Mouse (Mus musculus) adipocyte (in vitro differentiated cells): ENCODE measurements around the gene Nupl1.

Experiments
- DNase-seq: peaks from one replicate; pipeline ENCODE4 v3.0.0-alpha.2; 2016; ENCODE audit warnings: low spot score

The Nupl1 gene

DNA sequence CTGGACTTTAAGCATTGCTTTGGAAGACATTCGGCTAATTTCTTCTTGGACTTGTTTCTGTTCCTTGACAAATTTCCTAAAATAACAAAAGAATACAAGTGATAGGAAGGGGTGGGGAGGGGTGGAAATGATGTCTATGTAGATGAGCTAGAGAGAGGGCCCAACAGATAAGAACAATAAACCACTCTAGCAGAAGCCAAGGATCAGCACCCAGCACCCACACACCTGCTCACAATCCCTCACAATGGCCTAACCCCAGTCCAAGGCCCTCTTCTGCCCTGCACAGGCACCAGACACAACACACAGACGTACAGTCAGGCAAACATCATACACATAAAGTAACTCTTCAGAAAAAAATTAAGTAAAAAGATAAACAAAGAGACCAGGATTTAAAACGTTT lies 12.7 kb downstream of the Nupl1 start:
- no peak for DNase-seq

DNA sequence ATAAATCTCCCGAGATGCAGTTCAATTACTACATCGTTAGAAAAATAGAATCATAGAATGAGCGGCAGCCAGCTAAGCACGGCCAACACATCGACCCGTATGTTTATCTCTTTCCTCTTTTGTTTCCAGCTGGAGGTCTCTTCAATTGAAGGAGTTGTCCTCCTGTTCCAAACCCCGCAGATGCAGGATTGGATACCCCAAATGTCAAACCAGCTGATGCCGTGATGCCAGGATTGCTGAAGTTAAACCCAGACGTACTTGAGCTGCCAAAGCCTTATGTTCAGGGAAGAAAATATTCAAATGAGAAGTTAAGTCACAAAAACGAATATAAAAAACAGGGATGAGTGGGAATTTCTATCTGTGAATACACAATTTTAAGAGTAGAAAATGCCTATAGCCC lies 31.3 kb downstream of the Nupl1 start:
- no peak for DNase-seq

DNA sequence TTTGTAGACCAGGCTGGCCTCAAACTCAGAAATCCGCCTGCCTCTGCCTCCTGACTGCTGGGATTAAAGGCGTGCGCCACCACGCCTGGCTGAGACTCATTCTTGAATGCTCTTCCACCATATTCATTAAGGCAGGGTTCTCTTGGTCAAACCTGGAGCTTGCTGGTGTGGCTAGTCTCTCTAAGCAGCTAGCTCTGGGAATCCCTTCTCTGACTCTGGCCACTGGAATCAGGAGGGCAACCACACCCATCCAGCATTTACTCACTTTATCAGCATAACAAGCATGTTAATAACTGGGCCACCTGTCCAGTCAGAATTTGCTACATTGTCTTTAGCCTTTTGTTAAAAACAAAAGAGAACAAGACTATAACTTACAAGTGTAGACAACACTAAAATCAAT lies 33.6 kb downstream of the Nupl1 start:
- no peak for DNase-seq

DNA sequence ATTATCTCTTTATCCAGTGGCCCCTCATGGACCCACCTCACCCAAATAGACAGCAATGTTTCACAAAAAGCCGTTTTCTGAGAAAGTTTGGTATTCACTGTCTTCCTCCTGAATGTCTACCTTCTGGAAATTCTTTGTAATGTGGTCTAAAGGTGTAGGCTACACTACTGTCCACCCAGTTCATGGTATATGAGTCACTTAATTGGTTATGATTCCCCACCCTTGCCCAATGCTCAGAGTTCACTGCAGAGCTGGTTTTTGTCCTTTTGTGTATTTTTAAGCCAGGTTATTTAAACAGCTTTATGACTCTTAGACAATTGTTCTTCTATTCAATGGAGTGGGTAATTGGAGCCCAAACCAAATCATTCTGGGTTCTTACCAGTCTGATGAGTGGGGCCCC lies 35.1 kb downstream of the Nupl1 start:
- DNase-seq = no peak

DNA sequence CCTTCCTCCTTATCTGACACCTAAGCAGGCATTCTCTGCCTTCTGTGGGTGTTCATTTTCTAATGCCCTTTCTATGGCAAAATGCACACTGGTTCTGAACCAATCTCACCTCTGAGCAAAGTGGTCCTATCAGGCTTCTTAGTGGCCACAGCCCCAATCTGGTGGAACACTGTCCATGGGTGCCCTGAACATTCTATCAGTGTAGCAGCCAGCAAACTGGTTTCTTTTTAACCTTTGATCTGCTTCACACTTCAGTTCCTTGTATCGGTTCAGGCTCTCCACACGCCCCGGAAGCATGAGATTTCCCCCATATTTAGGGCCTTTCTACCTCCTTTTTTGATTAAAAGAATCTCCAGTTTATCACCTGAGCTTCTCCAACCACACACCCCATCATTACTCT lies 36.2 kb downstream of the Nupl1 start:
- no peak for DNase-seq

DNA sequence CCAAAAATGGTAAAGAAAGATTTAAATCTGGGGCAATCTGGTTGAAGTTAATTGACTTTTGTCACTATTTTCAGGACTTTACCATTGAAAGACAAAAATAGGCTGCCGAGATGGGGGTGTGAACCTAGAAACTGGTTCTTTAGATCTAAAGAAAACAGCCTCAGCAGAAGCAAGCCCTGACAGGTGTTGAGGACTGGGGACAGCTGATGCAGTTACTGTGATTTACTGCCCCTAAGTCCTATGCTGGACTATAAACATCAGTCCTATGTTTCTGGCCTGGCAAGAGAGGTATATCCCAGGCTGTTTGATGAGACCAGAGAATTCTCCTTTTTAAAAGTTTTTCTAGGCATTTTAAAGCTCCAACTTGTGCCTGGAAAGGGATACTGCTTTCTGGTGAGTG lies 37.2 kb downstream of the Nupl1 start:
- DNase-seq = no peak

DNA sequence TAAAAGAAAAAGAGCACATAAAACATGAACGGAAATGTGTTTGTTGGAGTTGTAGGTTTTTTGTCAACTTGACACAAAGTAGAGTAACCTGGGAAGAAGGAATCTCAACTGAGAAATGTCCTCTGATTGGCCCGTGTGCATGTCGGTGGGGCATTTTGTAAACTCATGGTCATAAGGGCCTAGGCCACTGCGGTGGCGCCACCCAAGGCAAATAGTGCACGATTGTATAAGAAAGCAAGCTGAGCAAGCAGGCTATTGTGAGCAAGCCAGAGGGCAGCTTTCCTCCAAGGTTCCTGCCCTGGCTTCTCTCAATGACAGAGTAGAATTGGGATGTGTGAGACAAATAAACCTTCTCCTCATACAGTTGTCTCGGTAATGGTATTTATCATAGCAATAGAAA lies 42.1 kb downstream of the Nupl1 start:
- no peak for DNase-seq

DNA sequence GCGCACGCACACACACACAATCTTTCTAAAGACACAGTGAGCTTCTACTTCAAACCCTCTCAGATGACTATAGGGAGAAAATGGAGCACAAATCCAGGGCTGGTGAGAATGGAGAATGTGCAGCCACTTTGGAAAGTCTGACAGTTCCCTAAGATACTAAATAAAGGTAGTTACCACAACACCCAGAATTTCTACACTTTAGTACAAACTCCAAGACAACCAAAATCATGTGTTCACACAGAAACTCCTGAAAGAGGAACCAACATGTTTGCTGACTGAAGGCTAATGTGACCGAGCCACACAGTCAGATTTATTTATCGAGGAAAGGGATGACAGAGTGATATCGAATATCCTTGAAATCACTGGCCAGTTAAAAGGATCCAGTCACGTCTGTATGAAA lies 46.2 kb downstream of the Nupl1 start:
- DNase-seq = no peak

DNA sequence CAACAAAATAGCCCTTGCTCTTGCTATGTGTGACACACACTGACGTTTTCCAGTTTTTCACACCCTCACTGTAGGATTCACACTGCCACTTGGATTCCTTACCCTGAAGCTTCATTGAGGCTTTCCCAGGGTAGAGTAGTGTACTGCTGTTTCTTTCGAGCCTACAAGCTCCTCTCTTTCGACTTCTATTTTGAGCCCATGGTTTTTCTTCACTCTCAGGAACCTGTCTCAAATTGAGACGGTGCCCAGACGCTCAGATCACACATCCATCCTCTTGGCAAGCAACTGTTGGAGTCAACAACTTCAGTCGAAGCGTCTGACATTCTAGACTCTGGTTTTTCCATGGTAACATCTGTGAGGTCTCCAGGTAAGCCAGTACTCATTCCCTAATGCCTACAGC lies 54.3 kb downstream of the Nupl1 start, which contains the start of gene Atp8a2:
Atp8a2 (minus strand) TSS at position 296 of the 400 bp plus-strand sequence.
- no peak for DNase-seq

DNA sequence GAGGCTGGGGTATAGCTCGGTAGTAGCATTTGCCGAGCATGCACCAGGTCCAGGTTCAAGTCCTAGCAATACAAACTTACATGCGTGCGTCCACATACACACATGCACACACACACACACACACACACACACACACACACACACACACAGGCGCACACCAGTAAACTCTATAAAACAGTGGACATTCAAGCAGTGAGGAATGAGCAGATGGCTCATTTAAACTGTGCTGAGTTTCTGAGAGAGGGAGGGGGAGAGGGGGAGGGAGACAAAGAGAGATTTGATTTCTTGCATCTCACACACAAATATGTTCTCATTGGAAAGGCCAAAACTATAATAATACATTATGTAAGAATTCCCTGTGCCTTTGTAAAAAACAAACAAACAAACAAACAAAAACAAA lies 55.2 kb downstream of the Nupl1 start:
- no peak for DNase-seq

DNA sequence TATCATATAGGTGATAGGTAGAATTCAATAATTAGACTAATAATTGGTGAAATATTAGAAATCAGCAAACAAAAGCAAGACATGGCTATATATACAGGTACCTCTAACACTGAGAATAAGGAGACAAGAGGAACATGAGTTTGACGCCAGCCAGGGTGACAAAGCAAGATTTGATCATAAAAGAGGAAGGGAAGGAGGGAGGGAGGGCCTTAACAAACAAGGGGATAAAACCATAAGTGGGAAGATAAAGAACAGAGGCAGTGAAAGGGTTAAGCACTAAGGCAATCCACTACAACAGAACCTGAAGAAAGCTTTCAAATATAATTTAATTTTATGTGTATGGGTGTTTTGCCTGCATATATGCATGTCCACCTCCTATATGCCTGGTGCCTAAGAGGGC lies 56.6 kb downstream of the Nupl1 start:
- no peak for DNase-seq

DNA sequence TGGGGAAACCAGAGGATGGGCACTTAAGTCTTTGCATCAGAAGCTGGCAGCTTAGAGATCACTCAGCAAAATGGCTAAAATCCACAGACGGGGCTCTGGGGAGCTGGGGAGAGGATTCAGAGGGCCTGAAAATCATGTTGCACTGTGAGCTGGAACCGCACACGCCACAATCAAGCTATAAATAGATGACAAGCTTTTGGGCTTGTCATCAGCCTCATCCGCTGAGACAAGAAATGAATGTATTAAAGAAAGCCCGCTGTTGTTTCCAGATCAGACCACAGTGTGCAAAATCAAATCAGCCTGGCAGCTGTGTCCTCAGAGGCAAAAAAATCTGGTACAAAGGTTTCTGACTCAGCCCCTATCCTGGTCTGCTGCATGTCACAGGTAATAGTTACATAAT lies 61.5 kb downstream of the Nupl1 start:
- DNase-seq = no peak

DNA sequence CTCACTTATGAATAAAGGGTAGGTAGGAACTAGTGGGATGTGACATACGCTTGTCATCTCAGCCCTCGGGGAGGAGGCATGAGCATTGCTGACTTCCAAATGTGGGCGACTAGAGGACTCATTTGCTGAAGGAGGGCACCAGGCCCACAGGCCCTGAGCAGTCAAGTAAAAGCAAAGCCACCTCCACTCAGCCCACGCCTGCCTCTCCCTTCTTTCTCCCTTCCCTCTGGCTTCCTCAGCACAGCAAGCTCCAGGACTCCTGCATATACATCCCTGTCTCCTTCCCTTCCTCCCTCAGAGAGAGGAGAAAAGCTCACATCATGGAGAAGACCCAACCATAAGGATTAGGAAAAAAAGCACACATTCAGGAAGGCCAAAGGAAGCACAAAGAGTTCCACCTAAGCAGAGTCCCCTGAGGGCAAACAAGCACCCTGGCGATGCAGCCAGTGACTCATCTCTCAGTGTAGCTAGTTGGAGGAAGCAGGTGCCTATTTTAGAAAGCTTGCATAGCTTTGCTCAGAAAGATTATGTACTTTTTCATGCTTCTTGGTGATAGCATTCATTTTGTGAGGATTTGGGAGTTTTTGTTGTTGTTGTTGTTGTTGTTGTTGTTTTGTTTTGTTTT lies 62.9 kb downstream of the Nupl1 start:
- no peak for DNase-seq

DNA sequence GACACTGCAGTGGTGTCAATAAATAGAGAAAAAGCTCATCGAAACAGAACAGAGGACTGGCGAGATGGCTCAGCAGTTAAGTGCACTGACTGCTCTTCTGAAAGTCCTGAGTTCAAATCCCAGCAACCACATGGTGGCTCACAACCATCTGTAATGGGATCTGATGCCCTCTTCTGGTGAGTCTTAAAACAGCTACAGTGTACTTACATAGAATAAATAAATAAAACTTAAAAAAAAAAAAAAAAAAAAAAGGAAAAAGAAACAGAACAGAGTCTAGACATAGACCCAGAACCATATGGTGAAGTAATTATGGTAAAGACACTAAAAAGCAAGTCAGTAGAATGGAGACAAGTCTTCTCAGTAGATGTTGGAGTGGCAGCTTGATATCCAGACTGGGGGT lies 69.9 kb downstream of the Nupl1 start:
- no peak for DNase-seq

DNA sequence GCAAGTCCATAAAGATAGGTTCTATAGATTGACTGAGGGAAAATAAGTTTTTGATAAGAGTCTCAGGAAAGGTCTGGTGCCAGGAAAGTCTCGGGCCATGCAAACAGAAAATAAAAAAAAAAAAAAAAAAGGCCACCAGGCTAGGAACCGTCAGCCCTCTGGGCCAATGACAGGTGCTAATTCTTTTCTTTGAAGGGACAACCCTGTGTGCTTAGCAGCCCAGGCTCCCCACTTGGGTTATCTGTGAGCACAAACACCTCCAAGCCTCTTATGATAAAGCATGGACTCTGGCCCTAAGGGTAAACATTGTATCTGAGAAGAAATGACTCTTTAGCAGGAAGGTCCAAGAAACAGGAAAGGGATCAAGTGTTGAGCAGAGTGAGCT lies 72.7 kb downstream of the Nupl1 start:
- DNase-seq = no peak

DNA sequence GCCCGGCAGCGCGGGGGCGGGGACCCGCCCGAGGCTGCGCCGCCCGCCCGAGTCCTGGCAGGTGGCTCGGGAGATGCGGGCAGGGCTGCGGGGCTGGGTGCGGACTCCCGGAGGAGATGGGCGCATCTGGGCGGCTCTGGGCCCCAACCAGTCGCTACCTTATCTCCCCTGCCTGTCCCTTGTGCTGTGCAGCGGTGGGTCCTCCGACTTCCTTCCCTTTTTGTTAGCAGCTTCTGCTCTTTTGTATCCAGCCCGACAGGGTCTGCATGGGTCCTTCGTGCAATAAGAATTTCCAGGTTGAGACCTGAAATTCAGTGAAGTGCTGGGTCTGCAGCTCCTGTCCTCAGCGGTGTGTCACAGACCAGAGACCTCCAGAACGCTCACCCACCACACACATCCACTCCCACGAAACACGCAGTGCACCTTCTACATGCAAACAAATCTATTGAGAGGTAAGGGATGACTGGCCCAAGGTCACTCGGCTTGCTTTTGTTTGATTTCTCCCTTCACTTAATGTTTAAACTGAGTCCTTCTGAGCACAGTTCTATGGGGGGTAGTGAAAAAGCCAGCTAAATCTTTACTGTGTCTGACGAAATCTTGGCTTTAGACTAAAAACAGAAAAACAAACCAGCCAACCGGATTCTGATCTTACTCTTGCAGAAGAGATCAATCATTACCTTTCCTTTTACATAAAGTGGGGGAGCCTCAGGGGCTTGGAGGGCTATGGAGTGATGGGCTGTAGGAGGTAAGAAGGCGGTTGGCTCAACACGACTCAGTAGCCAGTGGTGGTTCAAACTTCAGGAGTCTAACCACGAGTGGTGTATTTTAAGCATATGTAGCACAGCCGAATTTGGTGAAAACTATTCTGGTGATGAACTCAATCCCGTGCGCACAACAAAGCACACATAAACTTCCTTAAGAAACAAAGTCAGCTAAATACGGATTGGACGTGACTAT lies 73.3 kb downstream of the Nupl1 start:
- DNase-seq = no peak

DNA sequence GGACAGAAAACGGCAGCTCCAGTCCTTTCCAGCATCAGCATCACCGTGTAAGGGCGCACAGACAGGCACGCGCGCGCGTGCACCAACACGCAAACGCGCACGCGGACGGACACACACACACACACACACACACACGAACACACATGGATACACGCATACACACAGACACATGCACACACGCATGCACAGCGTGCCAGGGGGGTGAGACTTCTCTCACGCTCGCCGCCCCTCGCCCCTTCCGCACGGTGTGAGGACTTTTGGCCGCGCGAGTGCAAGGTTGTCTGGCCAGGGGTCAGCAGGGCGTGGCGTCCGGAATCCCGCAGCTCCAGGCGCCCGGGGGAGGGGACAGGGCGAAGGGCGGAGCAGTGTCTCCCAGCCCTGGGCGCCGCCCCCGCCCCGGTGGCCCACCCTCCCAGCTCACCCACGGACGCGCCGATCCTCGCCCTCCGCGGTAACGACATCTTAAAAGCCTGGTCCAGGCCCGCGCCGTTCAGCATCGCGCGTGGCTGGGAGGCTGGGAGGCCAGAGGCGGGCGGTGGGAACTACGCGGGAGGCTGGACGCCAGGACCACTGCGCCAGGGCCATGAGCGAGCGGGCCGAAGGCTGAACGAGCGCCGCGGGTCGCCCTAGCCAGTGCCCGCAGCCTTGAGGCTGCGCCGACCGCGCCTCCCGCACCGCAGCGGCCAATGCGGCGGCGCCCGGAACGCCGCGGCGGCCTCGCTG lies 74.2 kb downstream of the Nupl1 start:
- DNase-seq = no peak

DNA sequence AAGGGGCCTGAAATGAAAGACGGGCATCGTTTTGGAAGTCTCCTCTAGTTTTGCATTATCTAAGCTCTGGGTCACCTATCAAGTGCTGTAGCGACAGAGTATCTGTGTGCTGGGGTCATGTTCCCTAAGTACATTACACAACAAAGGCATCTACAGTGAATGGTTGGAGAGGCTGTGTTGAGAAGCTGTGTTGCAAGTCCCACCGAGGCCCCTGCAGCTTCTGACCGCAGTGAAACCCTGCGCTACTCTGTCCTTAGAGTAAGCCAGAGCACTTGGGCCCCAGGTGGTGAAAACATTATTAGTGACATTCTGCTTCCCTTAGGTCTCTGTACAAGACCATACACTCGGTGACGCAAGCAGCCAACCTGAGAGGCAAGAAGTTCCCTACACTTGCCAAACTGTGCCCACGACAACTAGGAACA lies 74.8 kb downstream of the Nupl1 start:
- DNase-seq = no peak

DNA sequence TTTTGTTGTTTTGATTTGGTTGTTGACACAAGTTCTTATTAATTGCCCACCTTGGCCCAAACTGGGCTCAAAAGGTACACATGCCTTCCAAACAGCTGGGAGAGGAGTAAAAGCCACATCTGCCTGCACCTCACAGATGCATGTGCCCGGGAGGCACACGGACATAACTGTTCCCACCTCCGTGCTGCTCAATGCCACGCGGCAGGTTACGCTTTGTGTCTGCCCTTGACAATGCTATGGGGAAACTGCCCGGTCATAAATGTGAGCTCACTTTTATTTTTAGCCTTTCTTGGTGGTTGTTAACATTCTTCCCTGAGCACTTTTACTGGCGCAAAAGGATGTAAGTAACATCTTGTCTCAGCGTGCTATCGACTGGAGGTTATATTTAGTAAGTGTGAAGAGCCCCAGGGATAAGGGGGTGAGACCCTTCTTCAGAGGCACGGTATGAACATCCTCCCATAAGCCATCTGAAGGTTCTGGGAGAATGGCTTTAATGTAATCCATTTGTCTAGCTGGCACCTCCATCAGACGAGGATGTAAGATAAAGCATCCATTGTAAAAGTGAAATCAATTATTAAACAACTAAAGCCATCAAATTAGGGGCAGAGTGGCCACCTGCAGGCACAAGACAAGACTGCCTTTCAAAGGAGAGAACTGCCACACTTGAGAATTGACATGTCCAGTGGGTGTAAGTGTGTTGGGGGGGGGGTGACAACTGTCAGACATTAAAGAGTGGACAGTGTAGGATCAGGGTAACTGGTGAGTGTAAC lies 78.8 kb downstream of the Nupl1 start:
- no peak for DNase-seq

DNA sequence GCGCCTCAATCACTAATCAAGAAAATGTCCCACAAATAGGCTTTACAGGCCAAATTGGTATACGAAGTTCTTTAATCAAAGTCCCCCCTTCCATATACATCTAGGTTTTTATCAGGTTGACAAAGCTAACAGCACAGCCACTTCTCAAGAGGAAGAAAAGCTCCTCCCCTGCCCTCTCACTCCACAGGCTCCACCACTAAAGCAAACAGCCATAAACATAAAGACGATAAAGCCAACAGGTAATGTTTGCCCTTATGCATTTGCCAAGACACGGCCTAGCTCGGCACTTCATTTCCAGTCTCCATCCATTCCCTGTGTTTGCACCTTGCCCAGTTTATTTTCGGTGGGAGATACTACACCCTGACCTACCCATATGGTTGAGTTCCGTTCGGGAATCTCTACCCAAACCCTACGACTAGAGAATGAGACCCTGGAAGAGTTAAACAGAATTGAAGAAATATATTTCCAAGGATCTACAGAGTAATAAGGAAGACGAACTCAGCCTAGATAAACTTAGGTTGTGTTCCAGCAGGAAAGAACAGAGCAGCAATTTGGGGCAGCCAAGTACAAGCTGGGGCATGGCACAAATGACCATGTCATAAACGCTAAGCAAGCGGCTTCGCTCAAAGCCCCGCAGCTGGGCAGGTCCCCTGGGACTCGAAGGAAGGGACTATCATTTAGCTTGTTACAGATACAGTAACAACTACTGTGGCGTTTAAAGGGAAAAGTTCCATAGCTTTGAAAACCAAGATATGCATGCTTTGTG lies 80.2 kb downstream of the Nupl1 start:
- no peak for DNase-seq

DNA sequence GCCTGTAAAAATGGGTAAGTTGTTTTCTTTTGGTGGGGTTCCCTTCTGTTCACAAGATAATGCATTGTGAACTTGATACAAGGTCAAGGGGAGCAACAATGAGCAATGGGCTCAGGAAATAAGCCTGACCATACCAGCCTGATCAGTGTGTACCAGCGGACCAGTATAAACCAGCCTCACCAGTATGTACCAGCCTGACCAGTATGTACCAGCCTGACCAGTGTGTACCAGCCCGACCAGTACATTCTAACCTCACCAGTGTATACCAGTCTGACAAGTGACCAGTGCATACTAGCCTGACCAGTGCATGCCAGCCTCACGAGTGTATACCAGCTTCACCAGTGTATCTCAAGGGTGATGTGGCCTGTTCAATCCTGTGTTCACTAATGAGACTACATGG lies 87.9 kb downstream of the Nupl1 start:
- DNase-seq = no peak
